Mouse (Mus musculus): Measurements from ENCODE around the gene Tgif1. TPM values are rescaled to one million over a fixed set of nuclear protein-coding genes. Genes with fewer than 3 reads are reported as not detected.

The Tgif1 gene
- total RNA-seq (2021) = 10 to 100 TPM; 42.0 to 48.8 TPM
- long read RNA-seq, experiment 1, transcript Tgif1-201 (3 exons, 1,631 nt) = major isoform, 33 of 39 reads
- long read RNA-seq, experiment 1, partial matches to known transcripts = 0 of 39 reads
- long read RNA-seq, experiment 1, other reads (novel, unspliced or antisense) = 5 of 39 reads
- long read RNA-seq, experiment 2, transcript Tgif1-201 (3 exons, 1,631 nt) = major isoform, 5 of 8 reads
- long read RNA-seq, experiment 2, partial matches to known transcripts = 1 of 8 reads
- long read RNA-seq, experiment 2, other reads (novel, unspliced or antisense) = 1 of 8 reads

DNA sequence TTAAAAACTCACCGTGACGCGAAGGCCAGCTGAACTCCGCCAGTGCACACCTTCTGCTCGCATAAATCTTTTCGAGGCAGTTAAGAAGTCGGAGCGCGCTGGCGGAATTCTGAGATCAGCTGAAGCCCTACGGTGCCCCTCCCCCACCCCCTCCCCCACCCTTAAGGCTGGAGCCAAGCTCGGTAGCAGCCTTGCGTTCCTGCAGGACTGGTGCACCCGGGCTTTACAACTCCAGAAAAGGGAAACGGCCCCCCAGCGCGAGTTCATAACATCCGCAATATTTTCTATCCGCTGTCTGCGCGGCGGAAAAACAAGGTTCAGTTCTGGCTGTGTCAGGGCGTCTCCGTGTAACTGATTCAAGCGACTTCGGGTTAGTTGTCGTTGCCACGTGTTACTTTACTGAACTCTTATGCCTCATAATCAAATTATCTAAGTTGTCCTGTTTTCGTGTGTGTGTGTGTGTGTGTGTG lies at the start of gene Tgif1:
Tgif1 (minus strand) TSS at position 111 of the 470 bp plus-strand sequence.
- peak; percentile 60 to 69 for DNase-seq

DNA sequence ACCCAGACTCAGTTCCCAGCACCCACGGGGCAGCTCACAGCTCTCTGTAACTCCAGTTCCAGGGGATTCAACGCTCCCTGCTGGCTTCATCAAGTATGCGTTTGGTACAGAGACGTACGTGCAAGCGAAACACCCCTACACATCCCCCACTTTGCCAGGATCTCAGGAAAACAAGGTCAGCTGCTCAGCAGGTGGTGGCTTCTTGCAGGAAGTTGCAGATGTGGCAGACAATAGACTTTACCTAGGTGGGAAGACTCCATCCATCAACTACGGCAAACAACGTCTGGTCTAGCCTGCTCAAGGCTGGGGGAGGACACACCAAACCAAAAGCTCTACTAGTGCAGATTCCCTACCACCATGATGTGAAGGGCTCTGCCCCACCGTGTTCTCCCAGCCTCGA lies 47.3 kb upstream of the Tgif1 start:
- DNase-seq = no peak

DNA sequence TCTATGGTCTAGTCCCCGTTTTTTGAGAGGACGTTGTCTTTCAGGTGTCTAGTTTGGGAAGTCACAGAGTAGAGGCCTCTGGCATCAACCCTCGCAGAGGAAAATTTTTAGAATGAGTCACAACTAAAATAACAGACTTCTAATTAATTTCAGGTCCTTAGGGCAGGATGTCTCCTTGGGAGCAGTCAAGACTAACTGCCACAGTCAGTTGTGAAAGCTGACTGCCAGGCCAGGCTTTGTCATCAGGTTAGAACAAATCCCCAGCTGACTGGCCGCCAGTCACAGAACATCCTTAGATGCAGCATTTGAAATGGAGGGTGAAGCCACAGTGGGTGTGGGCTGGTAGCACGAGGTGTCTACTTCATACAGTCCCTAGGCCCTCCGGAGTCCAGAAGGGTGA lies 46.3 kb upstream of the Tgif1 start:
- no peak for DNase-seq

DNA sequence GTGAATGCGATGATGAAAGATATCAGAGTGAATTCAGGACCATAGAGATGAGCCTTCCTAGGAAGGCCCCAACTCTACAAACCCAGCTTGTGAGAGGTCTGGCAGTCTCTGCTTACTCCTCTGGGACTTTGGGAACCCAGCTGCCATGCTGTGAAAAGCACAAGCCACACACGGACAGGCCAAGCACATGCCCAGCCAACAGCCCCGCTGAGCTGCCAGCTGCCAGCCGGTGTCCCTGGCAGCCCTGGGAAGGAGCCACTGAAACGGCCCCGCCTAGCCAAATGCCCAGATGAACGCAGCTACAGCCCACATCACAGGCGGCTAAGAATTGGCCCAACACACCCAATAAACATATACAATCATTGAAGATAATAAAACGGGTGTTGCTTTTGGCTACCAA lies 41.5 kb upstream of the Tgif1 start:
- DNase-seq = peak in 1 of 2 experiments; percentile 15

DNA sequence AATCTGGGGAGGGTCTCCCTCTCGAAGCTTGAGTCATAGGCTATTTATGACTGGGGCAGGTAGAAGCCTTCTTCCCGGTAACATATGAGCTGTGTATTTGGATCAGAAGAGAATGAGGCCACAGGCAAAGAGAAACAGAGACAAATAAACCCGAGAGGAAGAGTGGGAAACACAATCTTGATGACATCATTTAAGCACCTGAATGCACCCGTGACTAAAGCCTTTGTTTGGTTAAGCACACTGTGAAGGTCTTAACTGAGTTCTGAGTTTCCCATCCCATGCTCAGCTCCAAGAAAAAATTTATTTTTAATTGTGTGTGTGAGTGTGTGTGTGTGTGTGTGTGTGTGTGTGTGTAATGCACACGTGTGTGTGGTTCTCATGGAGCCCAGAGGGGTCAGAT lies 39.8 kb upstream of the Tgif1 start:
- DNase-seq = no peak

DNA sequence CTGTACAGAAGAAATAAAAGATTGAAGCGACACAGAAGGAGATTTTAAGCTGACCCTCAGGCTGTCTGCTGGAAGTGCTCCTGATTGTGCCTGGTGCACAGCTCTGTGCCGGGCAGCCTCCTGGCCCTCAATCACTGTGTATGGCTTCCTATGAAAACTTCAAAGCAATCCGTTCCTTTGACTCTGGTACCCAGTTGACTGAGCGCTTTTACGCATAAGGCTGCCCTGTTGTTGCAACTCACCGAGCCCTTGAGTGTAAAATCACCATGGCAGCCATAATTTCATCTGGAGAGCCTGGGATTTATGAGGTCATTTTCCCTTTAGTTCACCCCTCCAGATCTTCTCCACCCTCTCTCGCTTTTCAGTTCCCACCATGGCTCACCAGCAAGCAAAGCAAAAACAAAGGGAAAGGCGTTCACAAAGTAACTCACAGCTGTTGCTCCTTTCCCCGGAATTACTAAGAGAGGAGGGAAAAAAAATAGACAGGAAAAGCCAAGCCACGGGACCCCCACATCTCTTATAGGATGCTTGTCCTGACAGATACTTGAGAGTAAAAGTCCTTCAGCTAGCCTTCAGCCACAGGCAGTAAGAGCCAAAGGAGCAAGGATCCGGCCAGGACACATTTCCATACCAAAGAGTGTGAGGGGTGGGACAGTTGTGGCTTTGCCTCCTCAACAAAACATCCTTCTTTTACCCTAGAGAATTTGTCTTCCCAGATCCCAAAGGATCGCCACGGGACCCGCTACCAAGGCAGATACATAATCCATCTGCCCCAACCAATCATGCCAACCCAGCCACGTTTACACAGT lies 39.1 kb upstream of the Tgif1 start:
- no peak for DNase-seq

DNA sequence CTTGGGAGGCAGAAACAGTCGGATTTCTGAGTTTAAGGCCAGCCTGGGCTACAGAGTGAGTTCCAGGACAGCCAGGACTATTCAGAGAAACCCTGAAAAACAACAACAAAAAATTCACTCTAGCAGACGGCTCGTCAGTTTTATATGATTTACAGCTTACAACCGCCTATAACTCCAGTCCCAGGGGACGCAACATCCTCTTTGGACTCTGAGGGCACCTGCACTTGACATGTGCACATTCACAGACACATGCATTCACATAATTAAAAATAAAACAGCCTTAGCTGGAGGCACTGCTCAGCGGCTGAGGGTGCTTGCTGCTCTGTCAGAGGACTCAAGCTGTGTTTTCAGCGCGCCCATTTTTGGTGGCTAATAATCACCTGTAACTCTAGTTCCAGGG lies 37.2 kb upstream of the Tgif1 start:
- DNase-seq = no peak

DNA sequence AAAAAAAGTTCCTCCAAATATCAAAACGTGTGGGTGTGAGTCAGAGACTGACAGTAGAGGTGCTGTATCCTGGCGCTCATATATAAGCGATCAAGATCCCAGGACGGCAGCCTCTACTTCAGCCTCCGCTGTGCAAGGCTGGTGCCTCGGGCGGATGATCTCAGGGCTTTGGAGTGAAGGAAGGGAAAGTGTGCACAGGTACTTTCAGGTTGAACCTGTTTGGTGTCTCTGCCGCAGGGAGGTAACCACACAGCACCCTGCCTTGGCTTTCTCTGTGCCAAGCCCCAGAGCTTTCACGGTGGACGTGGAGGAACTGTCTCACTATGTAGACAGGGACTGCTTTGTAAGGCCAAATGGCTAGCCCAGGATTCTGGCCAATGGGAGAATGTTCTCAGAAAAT lies 35.3 kb upstream of the Tgif1 start:
- DNase-seq = no peak

DNA sequence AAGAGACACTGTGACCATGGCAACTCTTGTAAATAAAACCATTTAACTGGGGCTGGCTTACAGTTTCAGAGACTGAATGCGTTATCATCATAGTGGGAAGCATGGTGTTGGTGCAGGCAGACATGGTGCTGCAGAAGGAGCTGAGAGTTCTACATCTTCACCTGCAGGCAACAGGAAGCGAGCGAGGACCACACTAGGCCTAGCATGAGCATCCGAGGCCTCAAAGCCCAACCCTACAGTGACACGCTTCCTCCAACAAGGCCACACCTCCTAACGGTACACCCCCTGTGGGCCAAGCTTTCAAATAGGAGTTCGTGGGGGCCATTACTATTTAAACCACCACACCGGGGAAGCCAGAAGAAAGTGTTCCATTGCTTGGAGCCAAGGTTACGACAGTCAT lies 34.5 kb upstream of the Tgif1 start:
- no peak for DNase-seq

DNA sequence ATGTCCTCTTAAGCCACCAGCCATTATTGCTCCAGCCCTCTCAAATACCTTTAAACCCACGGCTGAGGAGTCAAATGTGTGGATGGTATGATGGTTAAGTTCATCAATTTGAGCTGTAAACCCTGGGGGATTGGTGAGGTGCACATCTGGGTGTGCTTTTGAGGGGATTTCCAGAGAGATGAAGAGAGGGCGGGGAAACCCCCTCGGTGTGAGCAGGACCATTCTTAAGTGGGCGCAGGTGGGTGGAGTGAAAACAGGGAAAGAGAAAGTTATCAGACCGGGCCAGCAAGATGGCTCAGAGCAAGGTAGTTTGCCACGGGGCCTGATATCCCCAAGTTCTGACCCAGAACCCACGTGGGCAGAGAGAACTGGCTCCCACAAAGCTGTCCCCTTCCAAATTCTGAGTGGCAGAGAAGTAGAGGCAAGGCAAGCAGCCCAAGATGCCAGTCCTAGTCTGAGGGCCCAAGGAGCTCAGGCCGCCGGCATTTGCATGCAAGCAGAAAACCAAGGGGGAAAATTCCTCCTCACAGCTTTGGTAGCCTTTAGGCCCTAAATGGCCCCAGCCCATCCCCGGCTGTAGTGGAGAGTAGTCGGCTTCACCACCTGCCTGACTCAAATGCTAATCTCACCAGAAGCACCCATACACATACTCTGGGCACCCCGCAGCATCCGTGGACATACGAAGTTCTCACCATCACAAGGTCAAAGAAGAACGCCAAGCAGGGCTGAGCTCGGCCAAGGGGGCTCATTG lies 33.5 kb upstream of the Tgif1 start:
- DNase-seq = no peak

DNA sequence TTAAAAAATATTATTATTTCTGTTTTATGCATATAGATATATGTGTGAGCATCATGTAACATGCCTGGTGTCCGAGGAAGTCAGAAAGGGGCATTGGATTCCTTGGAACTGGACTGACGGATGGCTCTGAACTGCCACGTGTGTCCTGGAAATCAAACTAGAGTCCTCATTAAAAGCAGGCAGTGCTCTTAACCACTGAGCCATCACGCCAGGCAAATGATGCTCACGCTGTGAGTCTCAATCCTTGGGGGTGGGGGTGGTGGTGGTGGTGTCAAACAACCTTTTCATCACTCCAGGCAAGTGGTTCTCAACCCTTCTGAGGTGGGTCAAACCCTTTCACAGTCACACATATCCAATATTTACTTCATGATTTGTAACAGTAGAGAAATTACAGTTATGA lies 32.5 kb upstream of the Tgif1 start:
- DNase-seq = no peak

DNA sequence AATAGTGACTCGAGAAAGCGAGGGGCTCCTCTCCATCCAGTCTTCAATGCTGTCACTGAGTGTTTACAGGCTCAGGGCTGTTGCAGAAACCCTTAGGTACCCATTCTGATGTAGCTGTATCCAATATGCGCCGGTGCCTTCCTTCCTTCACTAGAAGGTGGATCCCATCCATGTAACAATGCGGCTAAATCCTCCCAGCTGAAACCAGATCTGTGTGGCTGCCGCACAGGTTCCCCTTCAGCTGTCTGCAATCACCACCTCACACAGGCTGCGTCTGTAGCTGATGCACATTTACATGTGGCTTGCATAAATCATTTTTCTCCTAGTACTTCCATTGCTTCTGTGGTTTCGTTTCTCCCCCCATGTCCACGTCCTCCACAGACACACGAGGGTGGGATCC lies 28.6 kb upstream of the Tgif1 start:
- DNase-seq = no peak

DNA sequence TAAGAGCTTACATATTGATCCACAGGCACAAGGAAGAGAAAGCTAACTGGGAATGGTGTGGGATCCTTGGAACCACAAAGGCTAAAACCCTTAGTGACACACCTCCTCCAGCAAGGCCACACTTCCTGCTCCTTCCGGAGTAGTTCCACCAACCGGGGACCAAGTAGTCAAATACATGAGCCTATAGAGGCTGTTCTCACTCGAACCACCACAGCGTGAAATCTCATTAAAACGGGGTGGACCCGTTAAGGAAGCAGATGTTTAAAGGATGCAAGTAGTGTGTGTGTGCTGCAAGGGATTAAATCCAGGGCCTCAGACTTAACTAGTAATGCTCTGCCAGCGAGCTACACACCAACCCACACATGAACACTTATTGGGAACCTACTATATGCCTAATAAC lies 27.8 kb upstream of the Tgif1 start:
- DNase-seq = no peak

DNA sequence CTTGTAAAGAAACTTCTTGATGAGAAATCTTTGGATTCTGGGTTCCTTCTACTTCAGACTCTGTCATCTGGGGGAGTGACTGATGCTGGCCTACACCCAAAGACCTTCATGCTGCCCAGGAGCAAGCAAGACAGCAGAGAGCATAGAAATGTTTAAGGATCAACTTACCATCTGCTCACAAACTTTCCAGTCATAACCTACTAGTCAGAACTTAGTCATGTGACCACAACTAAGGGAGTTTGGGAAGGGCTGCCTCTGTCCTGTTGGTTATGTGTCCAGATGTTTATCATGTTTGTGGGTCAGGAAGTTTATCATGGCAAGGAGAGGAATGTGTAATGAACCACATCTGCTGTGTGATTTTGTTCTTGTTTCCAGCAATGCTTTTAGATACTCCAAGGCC lies 24.9 kb upstream of the Tgif1 start:
- DNase-seq = no peak

DNA sequence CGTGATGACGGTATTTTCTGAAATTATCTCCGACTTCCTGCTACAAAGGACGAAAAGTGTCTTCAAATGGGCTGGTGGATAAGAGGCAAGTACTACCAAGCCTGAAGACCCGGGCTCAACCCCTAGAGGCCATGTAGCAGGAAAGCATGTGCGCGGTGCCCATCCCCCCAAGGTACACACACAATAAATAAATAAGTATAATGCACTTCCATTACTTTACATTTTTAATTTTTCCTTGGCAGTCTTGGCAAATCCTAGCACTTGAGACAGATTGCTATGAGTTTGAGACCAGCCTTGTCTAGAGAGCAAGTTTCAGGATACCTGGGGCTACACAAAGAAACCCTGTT lies 20.4 kb upstream of the Tgif1 start:
- DNase-seq = no peak

DNA sequence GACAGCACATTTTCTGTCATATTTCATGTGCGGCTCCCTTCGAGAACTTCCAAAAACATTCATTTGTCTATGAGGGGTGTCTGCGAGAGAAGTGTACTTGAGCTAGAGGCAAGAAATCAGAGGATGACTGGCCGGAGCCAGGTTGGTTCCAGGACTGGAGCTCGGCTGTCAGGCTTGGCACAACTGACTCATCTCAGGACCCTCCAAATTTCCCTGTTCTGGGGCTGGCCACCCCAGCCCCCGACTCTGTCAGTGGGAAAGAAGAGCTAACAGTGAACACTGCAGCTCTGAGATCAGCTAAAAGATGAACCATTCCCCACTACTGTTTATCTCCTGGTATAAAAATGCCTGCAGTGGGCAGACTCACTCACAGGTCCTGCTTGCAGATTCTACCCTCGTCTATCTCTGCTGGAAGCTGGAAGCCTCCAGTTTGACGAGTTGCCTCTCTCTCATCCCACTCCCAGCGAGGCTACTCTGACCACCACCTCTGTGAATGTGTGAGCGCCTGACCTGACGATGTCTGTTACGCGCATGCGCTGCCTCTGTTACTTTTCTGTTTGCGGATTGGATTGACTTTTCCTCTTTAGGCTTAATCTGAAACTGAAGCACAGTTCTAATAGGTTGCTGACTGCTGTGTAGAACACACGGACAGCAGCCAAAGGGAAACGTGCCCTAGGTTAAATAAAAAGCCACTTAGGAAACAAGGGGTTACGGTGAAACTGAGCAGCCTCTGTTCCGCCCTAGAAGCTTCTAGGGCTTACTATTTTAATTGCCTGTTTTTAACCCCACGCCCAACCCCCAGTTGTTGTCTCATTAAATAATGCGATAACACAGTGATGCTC lies 19.8 kb upstream of the Tgif1 start:
- no peak for DNase-seq

DNA sequence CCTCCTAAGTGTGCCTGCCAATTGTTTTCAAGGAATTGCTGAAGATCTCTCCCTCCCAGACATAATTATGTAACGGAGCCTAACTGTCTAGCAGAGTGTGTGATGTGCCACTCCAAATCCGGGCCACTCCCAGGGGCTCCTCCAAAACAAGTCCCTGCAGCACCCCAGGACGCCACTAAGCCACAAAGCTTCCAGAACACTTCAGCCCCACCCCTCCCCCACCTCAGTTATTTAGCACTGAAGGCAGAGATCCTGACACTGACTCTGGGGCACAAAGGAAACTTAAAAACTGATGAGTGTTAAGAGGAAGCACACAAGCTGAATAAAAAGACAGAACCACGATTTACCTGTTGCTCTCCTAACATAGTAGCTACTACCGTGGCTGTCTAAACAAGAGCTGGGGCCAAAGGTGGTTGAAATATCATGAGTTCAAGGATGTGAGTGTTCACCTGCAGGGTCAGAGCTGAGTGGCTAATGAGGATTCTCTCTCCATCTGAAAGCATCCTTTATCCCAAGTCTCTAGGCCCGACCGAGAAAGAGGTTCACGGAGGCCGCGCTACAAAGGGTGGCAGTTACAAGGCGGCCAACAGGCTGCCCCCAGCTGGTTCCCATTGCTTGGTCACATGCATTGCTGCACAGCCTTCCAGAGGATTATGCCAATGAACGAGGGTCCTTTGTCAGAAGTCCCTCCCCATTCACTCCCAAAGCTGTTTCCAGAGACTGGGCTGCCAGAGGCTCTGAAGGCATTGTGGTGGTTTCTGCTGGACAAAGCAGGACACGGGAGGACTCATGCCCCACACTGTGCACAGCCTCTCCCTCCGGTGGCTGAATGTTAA lies 19.0 kb upstream of the Tgif1 start:
- DNase-seq = no peak

DNA sequence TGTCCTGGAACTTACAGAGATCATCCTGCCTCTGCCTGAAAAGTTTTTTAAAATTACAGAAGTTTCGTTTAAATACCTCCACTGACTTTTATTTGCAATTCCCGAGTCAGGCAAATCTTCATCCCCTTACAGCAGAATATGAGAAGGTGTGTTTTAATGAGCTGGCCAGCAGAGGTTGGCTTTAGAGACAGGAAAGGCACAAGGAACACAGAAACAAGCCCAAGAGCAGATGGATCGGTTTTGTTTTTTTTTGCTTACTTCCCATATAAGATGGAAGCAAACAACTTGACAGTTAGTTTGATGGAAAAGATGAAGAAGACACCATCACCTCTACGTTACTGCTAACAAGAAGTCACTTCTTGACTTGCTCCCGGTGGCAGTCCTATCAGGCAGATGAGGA lies 18.3 kb upstream of the Tgif1 start:
- no peak for DNase-seq

DNA sequence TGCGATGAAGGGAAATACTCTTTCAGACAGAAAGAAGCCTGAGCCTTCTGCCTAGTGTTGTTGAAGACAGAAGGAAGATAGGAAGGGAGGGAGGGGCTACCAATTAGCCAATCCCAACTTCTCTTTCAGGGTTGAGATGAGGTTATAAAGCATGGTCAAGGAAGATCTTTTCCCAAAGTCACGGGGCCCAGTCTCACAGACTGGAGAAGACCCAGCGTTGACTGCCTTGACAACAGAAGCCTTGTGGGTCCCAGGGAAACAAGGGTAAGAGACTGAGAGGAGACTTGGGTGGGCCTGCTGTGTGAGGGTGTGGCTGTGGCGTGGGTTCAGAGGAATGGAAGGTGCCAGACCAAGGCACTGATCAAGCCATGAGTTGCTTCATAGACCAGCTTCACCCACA lies 17.2 kb upstream of the Tgif1 start:
- DNase-seq = no peak

DNA sequence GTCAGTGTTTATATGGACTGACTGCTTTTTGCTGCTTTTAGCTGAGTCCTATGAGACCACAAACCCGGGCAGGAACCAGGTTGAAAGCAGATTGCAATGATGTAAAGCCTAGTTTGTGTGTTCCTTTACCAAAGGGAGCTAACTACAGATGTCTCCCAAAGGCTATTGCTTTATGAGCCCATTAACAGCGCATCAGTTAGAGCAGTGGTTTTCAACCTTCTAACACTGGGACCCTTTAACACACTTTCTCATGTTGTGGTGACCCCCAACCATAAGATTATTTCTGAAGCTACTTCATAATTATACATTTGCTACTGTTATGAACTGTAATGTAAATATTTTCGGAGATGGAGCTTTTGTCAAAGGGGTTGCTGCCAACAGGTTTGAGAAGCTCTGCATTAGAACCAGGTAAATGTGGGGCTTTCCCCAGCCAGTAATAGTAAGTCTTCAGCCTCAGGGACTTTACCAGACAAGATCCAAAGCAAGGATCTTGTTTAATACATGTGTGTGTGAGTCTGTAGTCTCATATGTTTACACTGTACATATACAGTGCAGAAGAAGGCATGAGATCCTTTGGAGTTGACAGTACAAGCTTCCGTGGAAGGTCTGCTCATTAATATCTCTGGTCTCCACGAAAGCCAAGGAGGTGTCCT lies 15.4 kb upstream of the Tgif1 start:
- no peak for DNase-seq
